Mouse (Mus musculus): ENCODE measurements around the gene Lhx1. TPM values are rescaled to one million over a fixed set of nuclear protein-coding genes. Genes with fewer than 3 reads are reported as not detected.

Lhx1 gene
- polyA plus RNA-seq, 1 experiment from 2014 or later = 46.3 TPM

- peaks cover 5% of the 10 kb centered on the region; the same call in 1 of the 2 replicates for H3K4me1 ChIP-seq (ENCODE audit: control insufficient read depth, insufficient read depth, low read length)
- H3K27ac ChIP-seq (ENCODE audit: low read depth, low read length) = no peak overlapping the region
- 8% methylated on average over 14 of the region's 14 CpGs for WGBS
- H3K27me3 ChIP-seq (ENCODE audit: control insufficient read depth, insufficient read depth, low read length) = peaks cover 66% of the 10 kb centered on the region
- H3K4me2 ChIP-seq (ENCODE audit: low read depth) = peak overlapping the region; percentile 42
- H3K9me3 ChIP-seq (ENCODE audit: control insufficient read depth, low read length) = no peaks in the 10 kb centered on the region
- H3K9ac ChIP-seq (ENCODE audit: low read length) = peak overlapping the region; percentile 1; the same call in 1 of the 2 replicates
- DNase-seq (ENCODE audit: low spot score) = no peak
- ATAC-seq (ENCODE audit: insufficient read depth, low FRiP score, low TSS enrichment) = no peak
- no peaks in the 10 kb centered on the region for H3K36me3 ChIP-seq (ENCODE audit: control insufficient read depth, insufficient read depth, low read length)
- peak overlapping the region; percentile 53 for H3K4me3 ChIP-seq (ENCODE audit: low read depth, low read length)
Measured at GRCm38 (mm10) chr11:84529797-84530703, 4.7 kb upstream of the Lhx1 start.

GRCm38 (mm10) chr11:84529143-84529755, 3.9 kb upstream of the Lhx1 start:
- peak overlapping the region; percentile 53 for H3K4me3 ChIP-seq (ENCODE audit: low read depth, low read length)
- no peaks in the 10 kb centered on the region for H3K9me3 ChIP-seq (ENCODE audit: control insufficient read depth, low read length)
- peak overlapping the region; percentile 44; the same call in 1 of the 2 replicates for H3K9ac ChIP-seq (ENCODE audit: low read length)
- H3K27ac ChIP-seq (ENCODE audit: low read depth, low read length) = peak overlapping the region; percentile 8; the same call in 1 of the 2 replicates
- no peak for ATAC-seq (ENCODE audit: insufficient read depth, low FRiP score, low TSS enrichment)
- H3K27me3 ChIP-seq (ENCODE audit: control insufficient read depth, insufficient read depth, low read length) = peaks cover 74% of the 10 kb centered on the region
- WGBS = under 1% methylated on average over 24 of the region's 24 CpGs
- no peak for DNase-seq (ENCODE audit: low spot score)
- H3K4me1 ChIP-seq (ENCODE audit: control insufficient read depth, insufficient read depth, low read length) = peaks cover 13% of the 10 kb centered on the region
- peak overlapping the region; percentile 42 for H3K4me2 ChIP-seq (ENCODE audit: low read depth)
- H3K36me3 ChIP-seq (ENCODE audit: control insufficient read depth, insufficient read depth, low read length) = no peaks in the 10 kb centered on the region

GRCm38 (mm10) chr11:84526976-84527860, 1.9 kb upstream of the Lhx1 start:
- DNase-seq (ENCODE audit: low spot score) = no peak
- peak overlapping the region; percentile 66 for H3K9ac ChIP-seq (ENCODE audit: low read length)
- no peaks in the 10 kb centered on the region for H3K36me3 ChIP-seq (ENCODE audit: control insufficient read depth, insufficient read depth, low read length)
- no peak for ATAC-seq (ENCODE audit: insufficient read depth, low FRiP score, low TSS enrichment)
- H3K9me3 ChIP-seq (ENCODE audit: control insufficient read depth, low read length) = no peaks in the 10 kb centered on the region
- 2% methylated on average over 29 of the region's 29 CpGs for WGBS
- H3K27me3 ChIP-seq (ENCODE audit: control insufficient read depth, insufficient read depth, low read length) = peaks cover 87% of the 10 kb centered on the region
- peak overlapping the region; percentile 86 for H3K4me2 ChIP-seq (ENCODE audit: low read depth)
- H3K4me3 ChIP-seq (ENCODE audit: low read depth, low read length) = peak overlapping the region; percentile 53
- no peak overlapping the region for H3K27ac ChIP-seq (ENCODE audit: low read depth, low read length)
- peaks cover 13% of the 10 kb centered on the region for H3K4me1 ChIP-seq (ENCODE audit: control insufficient read depth, insufficient read depth, low read length)

- 0% methylated on average over 10 of the region's 10 CpGs for WGBS
- no peaks in the 10 kb centered on the region for H3K36me3 ChIP-seq (ENCODE audit: control insufficient read depth, insufficient read depth, low read length)
- H3K4me3 ChIP-seq (ENCODE audit: low read depth, low read length) = peak overlapping the region; percentile 53
- H3K27ac ChIP-seq (ENCODE audit: low read depth, low read length) = peak overlapping the region; percentile 67
- peak overlapping the region; percentile 66 for H3K9ac ChIP-seq (ENCODE audit: low read length)
- DNase-seq (ENCODE audit: low spot score) (no peak), ATAC-seq (ENCODE audit: insufficient read depth, low FRiP score, low TSS enrichment) (no peak)
- no peaks in the 10 kb centered on the region for H3K9me3 ChIP-seq (ENCODE audit: control insufficient read depth, low read length)
- H3K4me1 ChIP-seq (ENCODE audit: control insufficient read depth, insufficient read depth, low read length) = peaks cover 13% of the 10 kb centered on the region
- H3K27me3 ChIP-seq (ENCODE audit: control insufficient read depth, insufficient read depth, low read length) = peaks cover 92% of the 10 kb centered on the region
- peak overlapping the region; percentile 86 for H3K4me2 ChIP-seq (ENCODE audit: low read depth)
Measured at GRCm38 (mm10) chr11:84526451-84526850, 1.1 kb upstream of the Lhx1 start.

GRCm38 (mm10) chr11:84524511-84525270, 644 bp downstream of the Lhx1 start:
- H3K4me3 ChIP-seq (ENCODE audit: low read depth, low read length) = peak overlapping the region; percentile 53
- peak; percentile 32; the same call in 1 of the 2 replicates for ATAC-seq (ENCODE audit: insufficient read depth, low FRiP score, low TSS enrichment)
- H3K4me1 ChIP-seq (ENCODE audit: control insufficient read depth, insufficient read depth, low read length) = peaks cover 13% of the 10 kb centered on the region
- H3K9ac ChIP-seq (ENCODE audit: low read length) = peak overlapping the region; percentile 66
- WGBS = under 1% methylated on average over 48 of the region's 48 CpGs
- H3K27ac ChIP-seq (ENCODE audit: low read depth, low read length) = peak overlapping the region; percentile 60
- H3K27me3 ChIP-seq (ENCODE audit: control insufficient read depth, insufficient read depth, low read length) = peaks cover 94% of the 10 kb centered on the region
- no peaks in the 10 kb centered on the region for H3K36me3 ChIP-seq (ENCODE audit: control insufficient read depth, insufficient read depth, low read length)
- H3K4me2 ChIP-seq (ENCODE audit: low read depth) = peak overlapping the region; percentile 86
- DNase-seq (ENCODE audit: low spot score) = peak; percentile 60
- H3K9me3 ChIP-seq (ENCODE audit: control insufficient read depth, low read length) = no peaks in the 10 kb centered on the region

- Histone ChIP-seq H3K4me3 (ENCODE audit: low read depth, low read length) (peak overlapping the region; percentile 53), H3K27me3 (ENCODE audit: control insufficient read depth, insufficient read depth, low read length) (peaks cover 94% of the 10 kb centered on the region), H3K9ac (ENCODE audit: low read length) (peak overlapping the region; percentile 66), H3K4me2 (ENCODE audit: low read depth) (peak overlapping the region; percentile 86), H3K4me1 (ENCODE audit: control insufficient read depth, insufficient read depth, low read length) (peaks cover 13% of the 10 kb centered on the region), H3K27ac (ENCODE audit: low read depth, low read length) (peak overlapping the region; percentile 60), H3K36me3 (ENCODE audit: control insufficient read depth, insufficient read depth, low read length) (no peaks in the 10 kb centered on the region), H3K9me3 (ENCODE audit: control insufficient read depth, low read length) (no peaks in the 10 kb centered on the region)
- no peak for ATAC-seq (ENCODE audit: insufficient read depth, low FRiP score, low TSS enrichment)
- under 1% methylated on average over 35 of the region's 35 CpGs for WGBS
- peak; percentile 54 for DNase-seq (ENCODE audit: low spot score)
Measured at GRCm38 (mm10) chr11:84523841-84524510, 1.4 kb downstream of the Lhx1 start.

- H3K9me3 ChIP-seq (ENCODE audit: control insufficient read depth, low read length) = no peaks in the 10 kb centered on the region
- ATAC-seq (ENCODE audit: insufficient read depth, low FRiP score, low TSS enrichment) (no peak), DNase-seq (ENCODE audit: low spot score) (peak; percentile 44)
- H3K36me3 ChIP-seq (ENCODE audit: control insufficient read depth, insufficient read depth, low read length) = no peaks in the 10 kb centered on the region
- H3K9ac ChIP-seq (ENCODE audit: low read length) = peak overlapping the region; percentile 66
- peaks cover 13% of the 10 kb centered on the region for H3K4me1 ChIP-seq (ENCODE audit: control insufficient read depth, insufficient read depth, low read length)
- H3K27me3 ChIP-seq (ENCODE audit: control insufficient read depth, insufficient read depth, low read length) = peaks cover 96% of the 10 kb centered on the region
- H3K27ac ChIP-seq (ENCODE audit: low read depth, low read length) = no peak overlapping the region
- H3K4me3 ChIP-seq (ENCODE audit: low read depth, low read length) = peak overlapping the region; percentile 53
- WGBS = under 1% methylated on average over 16 of the region's 16 CpGs
- no peak overlapping the region for H3K4me2 ChIP-seq (ENCODE audit: low read depth)
Measured at GRCm38 (mm10) chr11:84523321-84523831, 2.0 kb downstream of the Lhx1 start.

Data from neural tube, embryonic 11.5 days (tissue).